Mouse (Mus musculus) liver, embryonic 16.5 days (tissue): ENCODE measurements around the gene Sh2d3c. TPM values are rescaled to one million over a fixed set of nuclear protein-coding genes. Genes with fewer than 3 reads are reported as not detected.

ENCODE experiments used
- ATAC-seq: fragments of 200-750 bp; cut with Nextera tagmentation; 2 replicates; pipeline ENCODE4 v1.8.0; 2017; ENCODE audit warnings: low read depth, mild to moderate bottlenecking, moderate number of reproducible peaks, moderate library complexity
- H3K27ac ChIP-seq: fragments of 300-500 bp; sonication (generic); 2 replicates; pipeline ENCODE4 v1.5.1; 2014; ENCODE audit warnings: mild to moderate bottlenecking, low read length
- H3K27me3 ChIP-seq: fragments of 300-500 bp; sonication (generic); 2 replicates; pipeline ENCODE4 v1.6.1; 2014; ENCODE audit warnings: low read depth, low read length, mixed read lengths; ENCODE audit not compliant: control insufficient read depth, insufficient read depth
- H3K36me3 ChIP-seq: fragments of 300-500 bp; sonication (generic); 2 replicates; pipeline ENCODE4 v1.6.1; 2014; ENCODE audit warnings: mild to moderate bottlenecking; ENCODE audit not compliant: control insufficient read depth, insufficient read depth
- H3K4me1 ChIP-seq: fragments of 300-500 bp; sonication (generic); 2 replicates; pipeline ENCODE4 v1.6.1; 2014; ENCODE audit warnings: low read depth, low read length, mixed read lengths; ENCODE audit not compliant: control insufficient read depth
- H3K4me2 ChIP-seq: fragments of 300-500 bp; sonication (generic); 2 replicates; pipeline ENCODE4 v1.6.1; 2014; ENCODE audit warnings: low read depth, low read length, mixed read lengths
- H3K4me3 ChIP-seq: fragments of 300-500 bp; sonication (generic); 2 replicates; pipeline ENCODE4 v1.5.1; 2014; ENCODE audit warnings: low read depth, mild to moderate bottlenecking, low read length
- H3K9ac ChIP-seq: fragments of 300-500 bp; sonication (generic); 2 replicates; pipeline ENCODE4 v1.6.1; 2014; ENCODE audit warnings: low read depth, low read length
- H3K9me3 ChIP-seq: fragments of 300-500 bp; sonication (generic); replicated peaks from 2 replicates; pipeline ENCODE4 v1.6.1; 2016; ENCODE audit warnings: low read length; ENCODE audit not compliant: control insufficient read depth
- WGBS: fragments of 180-500 bp; shearing (Covaris S2); extraction: QIAGEN DNeasy Blood & Tissue Kit; methylation state at CpG from one replicate; pipeline ENCODE4 v1.1.7; 2014; ENCODE audit not compliant: insufficient replicate concordance; 5-methylcytosine and 5-hydroxymethylcytosine counted together
- polyA plus RNA-seq: library from polyadenylated mRNA; unstranded; fragments of >200 nt; fragmentation: Nextera tagmentation; extraction: Ambion mirVana; gene quantifications from 2 replicates; pipeline ENCODE4 v1.2.1, GENCODE M21; 2015

Gene Sh2d3c
- polyA plus RNA-seq, 1 experiment from 2014 or later = 8.6 TPM

DNA sequence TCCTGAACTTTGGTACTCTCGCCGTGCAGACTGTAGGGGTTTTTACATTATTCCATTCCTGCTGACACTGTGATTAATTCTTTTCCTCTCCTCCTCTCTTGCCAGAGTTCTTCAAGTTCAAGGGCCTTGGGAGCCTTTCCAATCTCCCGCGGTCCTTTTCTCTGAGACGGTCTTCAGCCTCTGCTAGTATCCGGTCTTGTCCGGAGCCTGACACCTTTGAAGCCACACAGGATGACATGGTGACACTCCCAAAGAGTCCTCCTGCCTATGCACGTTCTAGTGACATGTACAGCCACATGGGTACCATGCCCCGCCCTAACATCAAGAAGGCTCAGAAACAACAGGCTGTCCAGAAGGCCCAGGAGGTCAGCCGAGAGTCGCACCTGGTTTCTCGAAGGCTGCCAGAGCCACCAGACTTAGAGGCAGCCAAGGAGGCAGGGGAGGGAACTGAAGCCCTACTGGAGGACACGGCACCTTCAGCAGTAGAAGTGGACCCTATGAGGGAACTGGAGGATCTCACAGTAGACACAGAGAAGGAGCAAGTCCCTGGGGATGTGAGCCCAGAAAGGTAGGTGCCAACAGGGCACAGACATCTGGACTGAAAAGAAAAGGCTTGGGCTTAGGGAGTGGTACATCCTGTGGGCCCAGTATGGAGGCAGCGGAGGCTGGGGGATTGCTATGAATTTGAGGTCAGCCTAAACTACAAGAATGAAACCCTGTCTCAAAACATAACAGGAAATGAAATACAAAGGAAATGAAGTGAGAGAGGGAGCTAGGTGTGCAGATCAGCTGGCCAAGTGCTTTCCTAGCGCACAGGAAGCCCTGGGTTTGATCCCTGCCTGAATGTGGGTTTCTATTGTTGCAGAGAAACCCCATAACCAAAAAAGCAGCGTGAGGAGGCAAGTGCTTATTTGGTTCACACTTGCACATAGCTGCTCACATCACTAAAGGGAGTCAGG is 4.3 kb downstream of the Sh2d3c start:
- no peaks in the 10 kb centered on the region for H3K27me3 ChIP-seq
- H3K27ac ChIP-seq = no peak overlapping the region
- H3K9me3 ChIP-seq = no peaks in the 10 kb centered on the region
- H3K9ac ChIP-seq = no peak overlapping the region
- H3K4me2 ChIP-seq = no peak overlapping the region
- H3K4me3 ChIP-seq = no peak overlapping the region
- no peak for ATAC-seq
- no peaks in the 10 kb centered on the region; the same call in 1 of the 2 replicates for H3K4me1 ChIP-seq
- H3K36me3 ChIP-seq = no peaks in the 10 kb centered on the region
- 74% methylated on average over 16 of the region's 16 CpGs for WGBS

DNA sequence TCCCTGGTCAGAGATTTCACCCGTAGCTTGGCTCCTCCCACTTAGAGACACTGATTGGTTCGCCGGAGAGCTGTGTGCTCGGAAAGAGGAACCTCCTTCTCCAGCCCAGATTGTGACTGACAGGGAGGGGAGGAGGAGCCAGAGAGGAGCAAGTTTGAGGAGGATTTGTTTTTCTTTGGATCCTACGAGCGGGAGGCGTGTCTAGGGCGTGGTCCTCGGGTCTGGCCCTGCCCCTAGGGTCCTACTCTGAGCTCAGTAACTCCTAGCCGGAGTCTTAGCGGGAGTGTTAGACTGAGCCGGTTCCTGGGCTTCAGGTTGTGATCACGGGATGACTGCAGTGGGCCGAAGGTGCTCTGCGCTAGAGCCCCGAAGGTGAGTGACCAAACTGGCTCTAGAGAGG is 6.6 kb downstream of the Sh2d3c start:
- Histone ChIP-seq H3K9ac (no peak overlapping the region), H3K27me3 (no peaks in the 10 kb centered on the region), H3K27ac (no peak overlapping the region), H3K36me3 (no peaks in the 10 kb centered on the region), H3K4me1 (no peaks in the 10 kb centered on the region; the same call in none of the 2 replicates), H3K9me3 (no peaks in the 10 kb centered on the region), H3K4me2 (peak overlapping the region; percentile 49), H3K4me3 (peak overlapping the region; percentile 29)
- ATAC-seq = peak; percentile 90
- WGBS = 3% methylated on average over 16 of the region's 16 CpGs

DNA sequence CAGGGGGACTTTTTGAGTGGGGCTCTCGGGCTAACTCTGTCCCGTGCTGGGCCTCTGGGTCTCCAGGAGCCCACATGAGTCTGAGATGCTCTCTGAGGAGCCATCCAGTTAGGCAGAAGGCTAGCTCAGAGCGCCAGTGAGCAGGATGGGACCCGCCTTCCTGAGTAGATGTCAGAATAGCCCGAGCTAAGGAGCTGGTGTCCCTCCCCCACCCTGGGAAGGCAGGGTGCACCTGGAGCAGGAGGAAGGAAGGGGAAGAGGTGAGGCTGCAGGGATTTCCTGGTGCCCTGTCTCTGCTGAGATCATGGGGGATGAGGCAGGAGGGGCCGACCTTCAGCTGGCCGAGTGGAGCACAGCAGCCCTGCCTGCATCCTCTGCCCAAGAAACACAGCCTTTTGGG is 7.6 kb downstream of the Sh2d3c start:
- ATAC-seq = no peak
- H3K9ac ChIP-seq = no peak overlapping the region

DNA sequence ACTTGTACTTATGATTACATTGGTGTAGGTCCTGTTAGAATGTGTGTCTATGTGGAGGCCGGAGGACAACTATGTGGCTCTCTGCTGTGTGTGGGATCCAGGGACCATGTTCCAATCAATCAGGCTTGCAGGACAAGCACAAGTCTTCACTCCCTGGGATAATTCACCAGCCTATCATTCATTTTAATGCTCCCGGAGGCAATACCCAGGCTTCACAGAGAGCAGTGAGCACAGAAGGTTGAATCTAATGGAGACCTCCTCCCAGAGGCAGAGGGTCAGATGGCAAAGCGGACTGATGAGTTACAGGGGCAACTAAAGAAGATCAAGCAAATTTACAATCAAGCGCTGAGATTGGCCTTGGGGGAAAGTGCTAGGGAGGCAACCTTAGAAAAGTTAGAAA is 8.7 kb downstream of the Sh2d3c start:
- WGBS = 73% methylated on average over 4 of the region's 4 CpGs
- Histone ChIP-seq H3K27me3 (no peaks in the 10 kb centered on the region), H3K27ac (no peak overlapping the region), H3K4me1 (no peaks in the 10 kb centered on the region; the same call in none of the 2 replicates), H3K9ac (no peak overlapping the region), H3K9me3 (no peaks in the 10 kb centered on the region), H3K4me2 (no peak overlapping the region), H3K4me3 (no peak overlapping the region), H3K36me3 (no peaks in the 10 kb centered on the region)
- no peak for ATAC-seq

More for the DNA sequence above, 7.6 kb downstream of the Sh2d3c start:
- H3K4me3 ChIP-seq = peak overlapping the region; percentile 6; the same call in 1 of the 2 replicates
- H3K4me2 ChIP-seq = no peak overlapping the region
- no peaks in the 10 kb centered on the region for H3K36me3 ChIP-seq
- 43% methylated on average over 7 of the region's 7 CpGs for WGBS
- no peak overlapping the region for H3K27ac ChIP-seq
- no peaks in the 10 kb centered on the region for H3K27me3 ChIP-seq
- H3K9me3 ChIP-seq = no peaks in the 10 kb centered on the region
- no peaks in the 10 kb centered on the region; the same call in none of the 2 replicates for H3K4me1 ChIP-seq

DNA sequence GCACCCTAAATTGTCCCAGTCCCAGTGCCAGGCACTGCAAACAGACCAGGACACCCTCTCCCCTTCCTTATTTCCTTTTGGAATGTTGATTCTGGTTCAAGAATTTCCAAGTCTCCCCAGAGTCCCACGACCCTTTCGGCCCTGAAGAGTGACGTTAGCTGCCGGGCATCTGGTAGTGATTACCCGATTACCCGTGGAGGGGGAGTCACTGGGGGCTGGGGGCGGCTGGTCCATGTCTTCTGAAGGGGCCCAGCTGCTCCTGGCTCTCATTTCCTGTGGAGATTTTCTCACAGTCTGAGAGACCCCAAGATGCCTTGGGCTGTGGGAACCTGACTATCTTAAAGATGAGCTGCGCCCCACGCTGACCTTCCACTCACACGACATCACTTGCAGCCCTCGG is 10.0 kb downstream of the Sh2d3c start:
- 69% methylated on average over 11 of the region's 11 CpGs for WGBS
- H3K4me1 ChIP-seq = no peaks in the 10 kb centered on the region; the same call in none of the 2 replicates
- H3K27ac ChIP-seq = no peak overlapping the region
- no peaks in the 10 kb centered on the region for H3K36me3 ChIP-seq
- no peak overlapping the region for H3K9ac ChIP-seq
- no peak overlapping the region for H3K4me2 ChIP-seq
- no peaks in the 10 kb centered on the region for H3K27me3 ChIP-seq
- H3K4me3 ChIP-seq = no peak overlapping the region
- H3K9me3 ChIP-seq = no peaks in the 10 kb centered on the region
- ATAC-seq = no peak

DNA sequence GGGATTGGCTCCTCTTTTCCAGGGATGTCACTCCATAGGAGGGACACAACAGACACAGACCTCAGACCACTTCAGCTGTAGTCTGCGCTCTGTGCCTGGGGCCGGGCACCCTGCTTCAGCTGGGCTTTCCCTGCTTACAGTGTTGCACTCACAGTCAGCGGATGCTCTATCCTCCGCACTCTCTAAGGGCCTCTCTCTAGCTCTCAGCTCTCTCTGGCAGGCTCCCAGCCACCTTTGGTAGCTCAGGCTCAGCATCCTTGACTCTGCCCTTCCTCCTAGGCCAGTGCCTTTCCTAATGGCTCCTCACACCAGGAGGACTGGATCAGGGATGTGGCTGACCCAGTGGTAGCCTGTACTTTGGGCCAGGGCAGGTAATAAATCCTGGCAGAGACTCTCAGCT is 11.1 kb downstream of the Sh2d3c start:
- Histone ChIP-seq H3K4me2 (no peak overlapping the region), H3K9ac (no peak overlapping the region), H3K27me3 (no peaks in the 10 kb centered on the region), H3K4me3 (no peak overlapping the region), H3K27ac (no peak overlapping the region), H3K4me1 (no peaks in the 10 kb centered on the region; the same call in none of the 2 replicates), H3K9me3 (no peaks in the 10 kb centered on the region), H3K36me3 (no peaks in the 10 kb centered on the region)
- ATAC-seq = no peak
- WGBS = 70% methylated on average over 4 of the region's 4 CpGs

DNA sequence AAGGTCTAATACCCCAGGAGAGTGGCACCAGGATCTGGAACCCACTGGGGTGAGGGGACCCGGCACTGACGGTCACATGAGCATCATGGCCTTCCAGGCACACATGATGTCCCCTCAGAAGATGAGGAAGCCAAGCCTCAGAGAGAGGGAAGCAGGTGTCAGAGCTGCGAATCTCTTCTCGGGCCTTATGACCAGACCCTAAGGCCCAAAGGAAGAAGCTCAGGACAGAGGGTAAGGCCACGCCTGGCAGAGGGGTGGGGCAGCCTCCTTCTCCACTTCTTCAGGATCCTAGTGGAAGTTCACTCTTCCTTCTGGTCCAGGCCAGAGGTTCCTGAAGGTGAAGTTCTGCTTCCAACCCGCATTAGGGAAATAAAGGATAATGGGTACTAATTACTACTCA is 11.8 kb downstream of the Sh2d3c start:
- WGBS = 54% methylated on average over 6 of the region's 6 CpGs
- no peak overlapping the region for H3K4me3 ChIP-seq
- H3K9ac ChIP-seq = no peak overlapping the region
- H3K27ac ChIP-seq = no peak overlapping the region
- H3K4me2 ChIP-seq = no peak overlapping the region
- ATAC-seq = no peak
- H3K36me3 ChIP-seq = no peaks in the 10 kb centered on the region
- no peaks in the 10 kb centered on the region; the same call in 1 of the 2 replicates for H3K4me1 ChIP-seq
- no peaks in the 10 kb centered on the region for H3K9me3 ChIP-seq
- H3K27me3 ChIP-seq = no peaks in the 10 kb centered on the region

DNA sequence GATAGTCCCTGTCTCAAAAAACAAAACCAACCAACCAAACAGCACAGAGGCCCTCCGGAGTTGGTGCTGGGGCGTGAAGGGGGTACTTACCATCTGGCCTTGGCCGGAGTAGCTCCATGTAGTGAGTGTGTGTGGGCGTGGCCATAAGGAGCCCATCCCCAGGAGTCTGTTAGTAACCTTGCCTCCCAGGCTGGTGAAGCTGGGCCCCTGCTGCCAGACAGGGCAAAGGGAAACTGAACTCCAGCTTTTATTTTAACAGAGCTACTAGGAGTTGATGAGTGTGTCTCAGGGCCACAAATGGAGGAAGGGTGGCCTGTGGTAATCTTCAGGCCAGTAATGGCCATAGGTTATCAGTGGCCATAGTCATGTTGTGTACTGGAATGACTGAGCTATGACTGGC is 13.6 kb downstream of the Sh2d3c start:
- Histone ChIP-seq H3K4me1 (no peaks in the 10 kb centered on the region; the same call in 1 of the 2 replicates), H3K36me3 (no peaks in the 10 kb centered on the region), H3K4me2 (no peak overlapping the region), H3K27me3 (no peaks in the 10 kb centered on the region), H3K9ac (no peak overlapping the region), H3K27ac (0 out of 2 replicates have a peak overlapping the region, but pooled peaks have one; percentile 9), H3K9me3 (no peaks in the 10 kb centered on the region), H3K4me3 (no peak overlapping the region)
- ATAC-seq = peak; percentile 18; the same call in 1 of the 2 replicates
- WGBS = 46% methylated on average over 4 of the region's 4 CpGs

DNA sequence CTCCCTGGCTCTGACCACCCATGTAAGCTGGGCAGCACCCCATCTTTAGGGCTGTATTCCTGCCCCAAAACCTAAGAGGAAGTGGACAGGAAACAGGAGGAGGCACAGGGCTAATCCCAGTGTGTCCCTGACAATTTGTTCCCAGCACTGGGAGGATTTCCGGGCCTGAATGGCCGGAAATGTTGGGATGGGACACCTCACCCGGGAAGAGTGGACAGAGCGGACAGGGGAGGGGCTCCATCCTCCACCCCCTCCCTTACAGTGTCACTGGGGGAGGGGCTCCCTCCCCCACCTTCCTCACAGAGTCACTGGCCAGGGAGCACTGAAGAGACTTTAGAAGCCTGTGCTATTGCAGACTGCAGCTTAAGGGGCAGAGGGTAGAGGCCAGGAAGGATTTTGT is 14.1 kb downstream of the Sh2d3c start:
- Histone ChIP-seq H3K9me3 (no peaks in the 10 kb centered on the region), H3K27ac (no peak overlapping the region), H3K4me2 (no peak overlapping the region), H3K4me3 (no peak overlapping the region), H3K4me1 (no peaks in the 10 kb centered on the region; the same call in 1 of the 2 replicates), H3K36me3 (no peaks in the 10 kb centered on the region), H3K27me3 (no peaks in the 10 kb centered on the region), H3K9ac (no peak overlapping the region)
- 53% methylated on average over 4 of the region's 4 CpGs for WGBS
- peak; percentile 50 for ATAC-seq
